Mouse (Mus musculus) brain, adult 2 months (tissue): ENCODE measurements around the gene Dennd4a.
A peak's percentile ranks its signal among the peaks of the same experiment; 100 is the strongest.

Experiments used
- DNase-seq: peaks from one replicate; pipeline ENCODE4 v3.0.0; 2011; ENCODE audit warnings: low read depth, low spot score

Gene Dennd4a

DNA sequence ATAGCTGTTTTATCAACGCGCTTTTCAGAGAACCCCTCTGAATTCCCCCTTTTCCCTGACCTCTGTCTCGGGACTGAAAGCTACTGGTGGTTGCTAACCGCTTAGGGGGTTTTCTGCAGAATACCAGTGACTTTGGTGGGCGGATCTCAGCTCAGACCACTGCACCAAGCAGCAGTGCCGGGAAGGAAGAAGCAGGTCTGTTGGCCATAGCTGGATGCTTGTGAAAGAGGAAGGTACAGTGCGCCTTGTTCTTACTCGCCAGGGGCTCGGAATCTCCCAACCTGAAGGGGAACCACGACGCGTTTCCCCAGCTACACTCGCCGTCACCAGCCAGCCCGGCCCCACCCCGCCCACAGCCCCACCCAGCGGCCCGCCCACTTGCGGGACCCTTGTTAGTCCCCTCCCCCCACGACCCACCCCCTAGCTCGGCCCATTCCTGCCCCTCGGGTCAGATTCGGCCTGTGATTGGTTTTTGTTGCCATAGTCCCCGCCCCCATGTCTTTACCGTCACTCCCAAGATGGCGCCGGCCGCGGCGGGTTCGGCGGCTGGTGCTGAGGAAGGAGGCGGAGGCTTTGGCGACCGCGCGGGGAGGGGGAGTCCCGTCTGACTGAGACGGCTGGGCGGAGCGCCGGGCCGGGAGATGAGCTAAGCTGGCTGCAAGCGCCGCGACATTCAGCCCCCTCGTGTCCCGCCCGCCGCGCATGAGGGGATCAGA is at the start of gene Dennd4a:
Dennd4a (plus strand) TSS at position 519 of the 716 bp plus-strand sequence.
- peak; percentile 99 for DNase-seq

DNA sequence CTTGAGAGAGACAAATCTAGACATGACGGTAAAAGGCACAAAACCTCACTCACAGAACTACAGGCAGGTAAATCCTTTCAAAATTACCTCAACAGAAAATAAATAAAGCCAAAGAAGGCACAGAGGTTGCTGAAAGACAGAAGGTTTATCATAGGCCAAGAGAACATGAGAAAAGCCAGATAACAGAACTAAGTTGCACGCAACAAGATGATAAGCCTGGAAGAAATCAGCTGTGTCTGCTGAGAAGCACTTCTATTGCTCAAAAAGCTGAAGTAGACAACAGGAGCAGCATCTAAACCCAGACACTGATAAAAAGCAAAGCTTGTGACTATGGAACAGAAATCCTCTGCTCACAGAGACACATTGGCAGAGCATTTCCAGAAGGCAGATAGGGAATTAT is 46.3 kb upstream of the Dennd4a start:
- no peak for DNase-seq

DNA sequence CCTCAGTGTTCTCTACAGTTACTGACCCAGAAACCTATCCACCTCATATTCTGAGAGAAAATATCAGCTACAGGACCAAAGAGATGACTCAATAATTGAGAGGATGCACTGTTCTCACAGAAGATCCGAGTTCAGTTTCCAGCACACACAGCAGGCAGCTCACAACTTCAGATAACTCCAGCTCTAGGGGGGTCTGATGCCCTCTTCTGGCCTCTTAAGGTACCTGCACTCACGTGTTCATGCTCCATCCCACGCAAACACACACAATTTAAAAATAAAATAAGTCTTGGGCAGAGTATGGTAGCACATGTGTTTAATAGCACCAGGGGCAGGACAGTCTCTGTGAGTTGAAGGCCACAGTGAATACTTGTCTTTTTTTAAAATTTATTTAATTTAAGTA is 45.0 kb upstream of the Dennd4a start:
- DNase-seq, result no peak

DNA sequence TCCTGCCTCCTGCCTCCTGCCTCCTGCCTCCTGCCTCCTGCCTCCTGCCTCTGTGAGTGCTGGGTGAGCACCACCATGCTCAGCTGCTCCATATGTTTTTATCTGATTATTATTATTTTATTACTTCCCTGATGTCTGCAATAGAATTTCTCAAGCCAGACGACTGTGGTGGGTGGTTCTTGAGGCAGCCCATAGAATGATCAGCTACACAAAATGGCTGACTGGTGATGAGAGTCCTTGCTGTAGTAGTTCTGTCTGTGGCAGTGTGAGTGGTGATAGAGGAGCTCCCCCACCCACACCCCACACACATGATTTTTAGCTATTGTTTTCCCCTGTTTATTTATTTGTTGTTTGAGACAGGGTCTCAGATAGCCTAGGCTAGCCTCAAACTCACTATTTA is 43.3 kb upstream of the Dennd4a start:
- no peak for DNase-seq

DNA sequence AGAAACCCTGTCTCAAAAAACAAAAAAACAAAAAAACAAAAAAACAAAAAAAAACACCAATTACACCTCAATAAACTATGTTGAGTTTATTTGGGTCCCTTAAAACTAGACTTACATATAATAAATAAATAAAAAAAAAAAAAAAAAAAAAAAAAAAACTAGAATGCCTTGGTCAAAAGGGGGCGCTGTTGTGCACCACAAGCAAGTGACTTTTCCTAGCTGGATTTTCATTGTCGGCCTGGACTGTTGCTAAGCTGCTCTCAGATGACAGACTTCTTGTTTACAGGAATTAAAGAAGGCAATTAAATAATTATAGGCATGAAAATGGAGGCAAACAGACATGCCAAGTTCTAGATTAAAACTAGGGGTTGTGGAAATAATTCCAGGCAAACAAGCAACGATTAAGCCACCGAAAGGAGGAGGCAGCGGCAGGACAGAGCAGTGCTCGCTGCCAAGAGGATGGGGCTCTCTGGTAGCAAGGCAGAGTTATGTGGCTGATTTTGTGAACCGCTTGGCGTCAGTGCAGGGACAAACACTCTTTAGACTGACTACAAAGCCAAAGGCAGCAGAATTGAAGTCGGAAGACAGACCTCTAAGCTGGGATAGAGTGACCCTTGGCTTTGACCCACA is 42.0 kb upstream of the Dennd4a start:
- peak; percentile 88 for DNase-seq

DNA sequence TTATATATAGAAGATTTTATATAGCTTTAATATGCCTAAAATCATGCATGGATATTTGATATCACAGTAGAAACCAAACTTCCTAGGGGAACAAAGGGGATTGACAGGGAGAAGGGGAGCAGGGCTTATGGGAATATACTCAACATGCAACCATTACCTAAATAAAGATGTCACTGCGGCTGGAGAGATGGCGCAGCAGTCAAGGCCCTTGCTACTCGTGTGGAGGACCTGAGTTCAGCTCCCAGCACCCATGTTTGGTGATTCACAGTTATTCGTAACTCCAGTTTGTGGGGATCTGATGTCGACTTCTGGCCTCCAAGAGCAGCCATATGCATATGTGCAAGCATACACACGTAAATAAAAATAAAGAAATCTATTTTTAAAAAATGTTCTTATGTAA is 41.2 kb upstream of the Dennd4a start:
- DNase-seq, result no peak

DNA sequence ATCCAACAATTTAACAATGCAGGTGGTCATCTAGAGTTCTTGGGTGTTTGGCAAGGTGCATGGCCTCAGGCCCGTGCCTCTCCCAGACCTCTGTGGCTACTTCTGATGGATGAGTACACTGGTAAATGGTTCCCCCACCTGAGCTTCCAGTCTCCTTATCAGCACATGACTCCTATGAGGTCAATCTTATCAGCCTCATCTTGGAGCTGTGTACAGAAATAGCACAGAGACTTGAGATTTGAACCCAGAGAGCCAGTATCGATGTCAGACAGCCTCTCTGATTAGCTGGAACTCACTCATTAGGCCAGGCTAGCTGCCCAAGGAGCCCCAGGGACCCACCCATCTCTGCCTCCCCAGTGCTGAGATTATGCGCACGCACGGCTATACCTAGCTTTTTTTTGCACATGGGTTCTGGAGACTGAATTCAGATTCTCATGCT is 40.7 kb upstream of the Dennd4a start:
- no peak for DNase-seq

DNA sequence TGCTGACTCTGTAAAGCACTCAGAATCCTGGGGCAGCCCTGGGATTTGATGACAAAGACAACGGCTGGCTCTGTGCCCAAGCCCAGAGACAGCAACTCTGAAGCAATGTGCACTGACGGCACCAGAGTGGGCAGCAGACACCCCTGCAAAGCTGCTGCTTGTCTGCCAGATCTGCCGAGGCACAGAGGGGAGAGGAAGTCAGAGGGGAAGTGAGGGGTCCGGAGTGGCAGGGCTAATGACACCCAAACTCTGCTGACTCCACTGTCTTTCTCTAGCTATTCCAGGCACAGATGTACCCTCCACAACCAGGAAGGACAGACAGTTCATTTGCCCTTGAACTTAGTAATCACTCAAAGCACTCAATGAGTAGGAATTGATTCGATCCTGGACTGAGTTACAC is 39.9 kb upstream of the Dennd4a start:
- DNase-seq, result peak; percentile 74

DNA sequence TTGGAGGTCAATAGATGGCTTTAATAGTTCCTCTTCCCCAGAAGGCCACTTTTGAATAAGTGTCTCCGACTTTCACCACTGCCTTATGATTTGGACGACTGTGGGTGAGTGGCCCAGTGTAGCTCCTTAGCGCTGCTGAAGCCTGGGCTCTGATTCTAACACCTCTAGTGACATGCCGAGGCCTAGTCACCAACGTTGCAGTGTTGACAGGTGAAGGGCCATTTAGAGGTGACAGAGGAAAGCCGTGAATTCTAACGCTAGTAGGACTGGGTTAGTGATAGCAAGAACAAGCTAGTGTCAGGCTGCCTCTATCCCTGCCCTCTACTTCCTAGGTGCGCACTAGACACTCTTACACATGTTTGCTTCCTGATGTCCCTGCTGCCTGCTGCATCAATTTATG is 37.9 kb upstream of the Dennd4a start:
- DNase-seq, result no peak

DNA sequence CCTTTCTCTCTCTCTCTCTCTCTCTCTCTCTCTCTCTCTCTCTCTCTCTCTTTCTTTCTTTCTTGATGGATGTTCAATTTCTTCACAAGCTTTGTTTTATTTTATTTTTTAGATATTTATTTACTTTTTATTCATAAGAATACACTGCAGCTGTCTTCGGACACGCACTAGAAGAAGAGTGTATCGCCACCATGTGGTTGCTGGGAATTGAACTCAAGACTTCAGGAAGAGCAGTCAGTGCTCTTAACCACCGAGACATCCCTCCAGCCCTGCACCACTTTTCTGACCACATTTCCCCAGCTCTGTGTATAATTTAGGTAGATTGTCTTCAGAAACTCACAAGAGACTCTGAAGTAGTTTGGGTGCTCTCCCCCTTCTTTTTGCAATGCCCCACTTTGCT is 37.2 kb upstream of the Dennd4a start:
- DNase-seq, result peak; percentile 49

DNA sequence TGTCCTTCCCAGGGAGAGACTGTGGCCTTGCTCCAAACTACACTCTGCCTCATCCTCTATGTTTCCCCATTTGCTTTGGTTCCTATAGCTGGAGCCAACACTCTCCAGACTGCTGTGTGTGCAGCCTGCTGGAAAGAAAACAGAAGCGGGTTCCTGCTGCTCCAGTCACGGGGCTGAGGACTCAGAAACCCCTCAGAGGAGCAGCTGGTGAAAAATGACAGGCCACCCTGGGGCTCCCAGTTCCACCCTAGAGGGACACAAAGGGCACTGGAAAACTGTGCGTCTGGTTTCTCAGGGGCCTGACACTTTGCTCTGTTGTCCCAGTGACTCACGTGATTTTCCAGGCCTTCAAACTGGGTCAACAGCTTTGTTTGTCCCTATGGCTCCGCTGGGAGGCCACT is 36.7 kb upstream of the Dennd4a start:
- peak; percentile 78 for DNase-seq

DNA sequence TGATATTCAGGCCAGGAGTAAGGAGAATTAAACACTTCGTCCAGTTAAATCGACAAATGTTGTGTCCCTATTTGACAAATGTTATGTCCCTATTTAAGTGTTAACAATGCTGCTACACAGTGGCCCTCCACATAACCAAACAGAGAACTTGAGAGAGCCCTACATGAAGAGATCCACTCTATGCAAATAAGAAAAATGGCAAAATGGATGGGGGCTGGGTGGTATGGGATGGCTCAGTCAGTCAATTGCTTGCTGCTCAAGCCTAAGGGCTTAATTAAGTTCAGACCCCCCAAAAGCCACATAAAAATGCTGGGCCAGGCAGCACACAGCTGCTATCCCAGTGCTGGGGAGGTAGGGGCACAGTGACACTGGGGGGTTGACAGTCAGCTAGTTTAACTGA is 36.3 kb upstream of the Dennd4a start:
- no peak for DNase-seq

DNA sequence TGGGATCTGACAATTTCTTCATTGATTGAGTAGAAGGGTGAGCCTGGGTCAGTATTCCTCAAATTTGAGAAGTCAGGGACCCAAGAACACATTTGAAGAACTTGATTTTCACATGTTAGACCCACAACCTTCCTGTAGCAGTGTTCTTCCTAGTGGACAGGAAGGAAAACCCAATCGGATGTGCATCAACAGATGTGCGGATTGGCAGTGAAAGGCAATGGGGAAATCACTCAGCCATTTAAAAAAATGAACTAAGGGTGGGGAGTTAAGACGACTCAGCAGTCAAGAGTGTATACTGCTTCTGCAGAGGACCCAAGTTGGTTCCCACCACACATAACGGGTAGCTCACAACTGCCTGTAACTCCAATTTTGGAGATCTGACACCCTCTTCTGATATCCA is 35.6 kb upstream of the Dennd4a start:
- DNase-seq, result peak; percentile 30

DNA sequence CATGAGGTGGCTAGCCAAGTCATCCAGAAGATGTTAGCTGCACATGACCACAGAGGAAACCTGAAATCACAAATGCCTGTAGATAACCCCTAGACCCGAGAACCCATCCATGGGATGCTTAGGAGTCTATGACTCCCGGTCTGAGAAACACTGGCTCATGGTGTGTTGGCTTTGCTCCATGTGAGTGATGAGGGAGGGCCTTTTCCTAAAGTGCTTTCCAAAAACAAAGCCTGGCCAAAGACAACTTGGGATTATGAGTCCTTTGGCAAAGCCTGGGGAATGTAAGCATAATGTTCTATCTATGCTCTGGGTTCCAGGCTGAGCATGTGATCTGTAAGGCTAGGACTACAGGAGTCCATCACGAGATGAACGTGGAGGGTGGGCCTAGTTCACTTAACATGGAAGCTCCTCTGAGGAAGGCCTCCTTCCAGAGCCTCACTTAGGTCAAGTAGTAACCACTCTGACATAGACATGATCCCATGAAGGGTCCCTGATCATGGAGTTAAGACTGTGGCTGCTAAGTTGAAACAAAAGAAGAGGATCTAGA is 33.6 kb upstream of the Dennd4a start:
- DNase-seq, result no peak

DNA sequence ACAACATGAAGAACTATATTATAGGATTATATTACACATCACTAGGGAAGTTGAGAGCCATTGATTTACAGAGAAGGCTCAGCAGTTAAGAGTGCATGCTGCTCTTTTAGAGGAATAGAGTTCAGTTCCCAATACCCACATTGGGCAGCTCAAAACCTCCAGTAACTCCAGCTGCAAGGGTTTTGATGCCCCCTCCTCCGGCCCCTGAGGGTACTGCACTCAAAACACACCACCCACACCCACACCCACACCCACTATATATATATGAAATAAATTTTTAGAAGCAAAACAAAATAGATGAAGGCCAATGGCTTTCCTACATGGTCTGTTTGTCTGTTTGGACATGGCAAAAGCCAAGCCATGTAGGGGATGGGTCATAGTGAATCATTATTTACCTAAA is 33.0 kb upstream of the Dennd4a start:
- no peak for DNase-seq

DNA sequence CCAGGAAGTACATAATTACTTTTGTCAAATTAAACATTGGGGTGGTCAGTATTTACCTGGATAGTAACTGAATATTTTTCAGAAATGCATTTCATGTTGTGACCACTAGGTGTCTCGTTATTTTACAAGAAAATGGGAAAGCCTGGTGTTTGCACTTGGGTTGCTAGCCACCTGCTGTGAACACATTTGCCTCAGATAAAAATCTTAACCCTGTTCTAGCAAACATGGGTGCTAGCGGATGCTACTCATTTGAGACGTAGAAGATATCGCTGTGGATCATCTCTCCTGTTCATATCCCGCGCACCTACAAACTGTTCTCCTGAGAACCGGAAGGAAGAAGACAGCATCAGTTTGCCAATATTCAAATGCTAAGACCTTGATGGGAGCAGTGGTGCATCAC is 31.5 kb upstream of the Dennd4a start:
- DNase-seq, result peak; percentile 76

DNA sequence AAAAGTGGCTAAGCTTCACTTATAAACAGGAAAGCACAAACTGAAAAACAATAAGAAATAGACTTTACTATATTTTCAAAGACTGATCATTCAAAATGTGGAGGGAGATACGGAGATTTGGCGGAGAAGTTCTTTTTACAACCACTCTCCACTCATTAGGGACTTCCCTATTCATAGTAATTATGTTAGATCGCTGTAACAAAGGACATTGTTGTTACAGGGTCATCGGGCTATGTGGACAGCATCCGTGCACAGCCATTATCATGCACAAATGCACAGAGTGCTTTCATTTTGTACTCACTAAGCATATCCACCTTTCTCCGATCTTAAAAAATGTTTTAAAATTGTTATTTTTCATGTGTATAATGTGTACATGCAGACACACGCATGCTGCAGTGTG is 27.6 kb upstream of the Dennd4a start:
- DNase-seq, result no peak

DNA sequence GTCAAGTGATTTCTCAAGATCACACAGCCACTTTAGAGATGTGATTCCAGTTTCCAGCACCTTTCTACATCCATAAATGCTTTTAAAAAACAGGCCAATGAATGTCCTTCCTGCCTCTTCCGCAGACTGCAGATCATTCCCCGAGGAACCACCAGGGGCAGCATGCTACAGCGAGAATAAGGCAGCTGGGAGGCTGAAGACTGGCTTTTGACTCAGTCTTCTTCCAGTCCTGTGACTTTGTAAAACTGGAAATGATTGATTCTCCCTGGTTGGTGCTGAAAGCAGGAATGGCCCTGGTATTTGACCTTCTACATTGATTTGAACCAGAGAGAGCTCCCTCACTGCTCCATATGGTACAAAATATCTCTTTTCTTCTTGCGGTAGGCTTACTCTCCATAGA is 26.3 kb upstream of the Dennd4a start:
- peak; percentile 57 for DNase-seq

DNA sequence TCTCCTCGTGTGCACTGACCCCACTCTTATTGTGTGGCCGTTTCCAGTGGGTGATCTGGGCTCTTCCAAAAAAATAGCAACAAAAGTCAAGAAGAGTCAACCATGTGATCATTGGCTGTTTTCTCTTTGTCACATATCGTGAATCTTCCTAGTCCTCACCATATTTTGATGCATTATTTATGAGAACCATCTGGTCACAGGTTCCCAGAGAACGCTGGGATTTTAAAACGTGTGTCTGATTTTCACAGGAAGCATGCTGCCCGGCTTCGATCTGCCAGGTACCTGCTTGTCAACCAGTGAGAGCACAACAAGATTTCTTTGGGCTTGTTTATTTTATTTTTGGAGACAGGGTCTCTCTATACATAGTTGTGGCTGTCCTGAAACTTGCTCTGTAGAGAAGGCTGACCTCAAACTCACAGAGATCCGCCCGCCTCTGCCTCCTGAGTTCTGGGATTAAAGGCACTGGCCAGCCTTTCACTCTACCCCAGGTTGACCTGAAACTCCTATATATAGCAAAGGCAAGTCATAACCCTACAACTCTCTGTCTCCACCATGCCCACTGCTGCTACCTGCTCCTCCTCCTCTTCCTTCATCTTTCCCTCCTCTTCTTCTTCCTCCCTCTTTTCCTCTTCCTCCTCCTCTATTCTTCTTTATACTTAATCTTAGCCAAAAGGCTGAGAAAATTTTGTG is 24.8 kb upstream of the Dennd4a start:
- peak; percentile 57 for DNase-seq

DNA sequence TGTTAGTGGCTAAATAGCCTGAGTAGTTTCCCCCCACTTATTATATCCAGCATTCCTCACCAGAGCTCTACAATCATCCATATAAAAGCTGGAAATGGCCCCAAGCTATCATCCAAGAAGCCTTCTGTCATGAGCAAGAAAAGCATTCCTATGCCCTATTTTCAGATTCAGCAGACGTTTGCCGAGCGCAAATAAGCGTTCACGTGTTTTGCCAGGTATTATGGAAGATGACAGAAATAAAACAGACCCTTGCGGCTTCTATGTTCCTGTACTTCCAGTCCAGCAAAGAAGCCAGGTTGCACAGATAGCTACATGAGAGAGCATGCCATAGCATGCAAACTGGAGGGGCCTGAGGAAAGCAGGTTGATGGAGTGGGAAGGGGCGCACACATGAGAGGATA is 23.1 kb upstream of the Dennd4a start:
- DNase-seq, result peak; percentile 48

DNA sequence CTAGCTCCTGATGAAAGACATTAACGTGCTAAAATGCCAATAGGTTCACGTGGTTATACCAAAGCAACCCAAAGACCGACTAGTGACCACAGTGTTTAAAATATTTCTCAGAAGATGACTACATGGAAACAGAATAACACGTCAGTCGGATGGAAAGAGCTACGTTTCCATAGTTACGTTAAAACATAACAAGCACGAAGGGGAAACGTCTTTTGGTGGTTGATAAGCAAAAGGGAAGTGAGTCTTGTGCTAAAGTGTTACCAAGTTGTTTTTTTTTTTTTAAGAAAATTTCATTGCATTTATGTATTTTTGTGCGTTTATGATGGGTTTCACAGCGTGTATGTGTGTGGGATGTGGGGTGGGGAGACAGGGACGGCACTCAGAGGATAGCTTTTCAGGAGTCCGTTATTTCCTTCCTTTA is 21.8 kb upstream of the Dennd4a start:
- no peak for DNase-seq

DNA sequence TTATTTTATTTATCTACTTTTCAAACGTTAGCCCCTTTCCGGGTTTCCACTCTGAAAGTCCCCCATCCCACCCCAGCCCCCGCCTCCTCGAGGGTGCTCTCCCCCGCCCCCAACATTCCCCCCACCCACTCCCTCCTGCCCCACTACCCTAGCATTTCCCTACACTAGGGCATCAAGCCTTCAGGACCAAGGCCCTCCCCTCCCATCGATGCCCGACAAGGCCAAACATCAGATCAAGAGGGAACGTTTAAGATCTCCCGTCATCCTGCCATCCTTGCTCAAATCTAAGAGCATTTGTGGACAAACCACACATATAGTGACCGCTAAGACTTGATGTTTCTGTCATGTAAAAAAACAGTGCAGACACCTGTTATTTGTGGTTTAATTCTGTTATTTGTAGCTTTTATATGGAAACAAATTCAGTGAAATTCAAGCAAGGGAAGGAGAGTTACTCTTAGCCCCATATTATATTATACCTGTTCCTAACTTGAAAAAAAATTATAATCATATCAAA is 21.2 kb upstream of the Dennd4a start:
- DNase-seq, result no peak
